Mouse (Mus musculus) 416B (cell line): ENCODE data around the gene Asphd1.
A peak's percentile ranks its signal among the peaks of the same experiment; 100 is the strongest.

Experiments
- DNase-seq: peaks from one replicate; pipeline ENCODE4 v3.0.0; 2011; ENCODE audit warnings: low read depth

Asphd1 gene

GRCm38 (mm10) chr7:126949403-126949792 lies at the start of gene Asphd1:
TSS of gene Asphd1 (minus strand) at chr7:126949582.
- DNase-seq = no peak

- peak; percentile 40 for DNase-seq
Measured at GRCm38 (mm10) chr7:126996449-126996848, 47.1 kb upstream of the Asphd1 start.

GRCm38 (mm10) chr7:126988816-126989215 lies 39.4 kb upstream of the Asphd1 start:
- no peak for DNase-seq

- no peak for DNase-seq
Measured at GRCm38 (mm10) chr7:126986319-126986718, 36.9 kb upstream of the Asphd1 start.

- no peak for DNase-seq
Measured at GRCm38 (mm10) chr7:126984667-126985444, 35.5 kb upstream of the Asphd1 start.

- DNase-seq = no peak
Measured at GRCm38 (mm10) chr7:126983113-126983512, 33.7 kb upstream of the Asphd1 start.

GRCm38 (mm10) chr7:126982054-126982453 lies 32.7 kb upstream of the Asphd1 start:
- DNase-seq = no peak

GRCm38 (mm10) chr7:126981601-126982000 lies 32.2 kb upstream of the Asphd1 start:
- DNase-seq = no peak

GRCm38 (mm10) chr7:126978841-126979240 lies 29.5 kb upstream of the Asphd1 start:
- DNase-seq = no peak

GRCm38 (mm10) chr7:126976878-126977459 lies 27.6 kb upstream of the Asphd1 start:
- DNase-seq = peak; percentile 20

GRCm38 (mm10) chr7:126975950-126976866 lies 26.8 kb upstream of the Asphd1 start, which contains the start of gene Cdiptos:
TSS of gene Cdiptos (minus strand) at chr7:126976098.
- DNase-seq = peak; percentile 98

- DNase-seq = no peak
Measured at GRCm38 (mm10) chr7:126975893-126975949, 26.3 kb upstream of the Asphd1 start, which contains the start of gene Cdipt. TSS of gene Cdipt (plus strand) at chr7:126975914.

GRCm38 (mm10) chr7:126975493-126975892 lies 26.1 kb upstream of the Asphd1 start:
- DNase-seq = peak; percentile 57

GRCm38 (mm10) chr7:126967361-126967760 lies 18.0 kb upstream of the Asphd1 start:
- DNase-seq = no peak

GRCm38 (mm10) chr7:126965568-126965967 lies 16.2 kb upstream of the Asphd1 start:
- DNase-seq = no peak

- peak; percentile 56 for DNase-seq
Measured at GRCm38 (mm10) chr7:126963548-126964286, 14.3 kb upstream of the Asphd1 start.

- DNase-seq = no peak
Measured at GRCm38 (mm10) chr7:126961965-126962364, 12.6 kb upstream of the Asphd1 start.

GRCm38 (mm10) chr7:126961095-126961494 lies 11.7 kb upstream of the Asphd1 start:
- DNase-seq = no peak

- DNase-seq = no peak
Measured at GRCm38 (mm10) chr7:126959780-126960179, 10.4 kb upstream of the Asphd1 start.

GRCm38 (mm10) chr7:126955125-126955524 lies 5.7 kb upstream of the Asphd1 start:
- no peak for DNase-seq

- no peak for DNase-seq
Measured at GRCm38 (mm10) chr7:126952646-126953045, 3.3 kb upstream of the Asphd1 start.

- DNase-seq = no peak
Measured at GRCm38 (mm10) chr7:126951741-126952140, 2.4 kb upstream of the Asphd1 start.
